Mouse (Mus musculus): ENCODE results near the gene Kif5a.

DNA sequence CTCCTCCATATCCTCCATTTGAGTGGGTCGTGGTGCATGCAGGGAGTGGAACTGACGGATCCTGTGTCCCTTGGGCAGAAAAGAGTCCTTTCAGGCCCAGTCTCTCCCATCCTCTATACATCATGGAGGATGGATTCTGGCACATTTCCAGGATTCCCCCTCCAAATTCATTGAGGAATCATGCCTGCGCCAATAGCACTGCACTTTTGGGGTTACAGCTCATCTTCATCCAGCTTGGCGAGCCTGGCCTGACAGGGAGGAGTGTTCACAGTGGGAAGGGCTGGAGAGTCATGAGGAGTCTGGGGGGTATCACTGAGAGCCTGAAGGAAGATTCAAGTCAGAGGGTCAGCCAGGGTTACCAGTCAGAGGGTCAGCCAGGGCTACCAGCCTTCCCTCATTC, 80.5 kb downstream of the Kif5a start:
- TF ChIP-seq POLR2A (IDR thresholded peaks at IDR 0.05; ENCODE audit: borderline replicate concordance, control insufficient read depth, low read depth, low read length) (no peak), CTCF (IDR thresholded peaks at IDR 0.05; ENCODE audit: control insufficient read depth, insufficient read depth, low read length) (no peak)

Measured in bone marrow, adult 2 months (tissue).